Mouse (Mus musculus) CH12.LX (cell line): ENCODE measurements around the gene Fzd5. TPM values are rescaled to one million over a fixed set of nuclear protein-coding genes. Genes with fewer than 3 reads are reported as not detected.

Experiments
- DNase-seq: peaks from one replicate; pipeline ENCODE4 v3.0.0-alpha.2; 2013; ENCODE audit errors: extremely low read depth
- H3K27ac ChIP-seq: 2 replicates; pipeline ENCODE4 v1.5.1; 2012; ENCODE audit warnings: low read depth, mild to moderate bottlenecking, control low read depth, moderate library complexity; ENCODE audit not compliant: insufficient read depth
- H3K27me3 ChIP-seq: replicated peaks from 2 replicates; pipeline ENCODE3; 2012; ENCODE audit warnings: inconsistent platforms
- H3K36me3 ChIP-seq, 2 experiments: replicated peaks in 1 of 2; 2 replicates each; pipeline versions ENCODE3 to v1.6.1; 2012; ENCODE audit warnings: inconsistent platforms in 1 of 2, low read length in 1 of 2, mild to moderate bottlenecking in 1 of 2, mixed read lengths in 1 of 2, moderate library complexity in 1 of 2; ENCODE audit not compliant: control insufficient read depth in 1 of 2, insufficient read depth in 1 of 2
- H3K4me1 ChIP-seq, 2 experiments: 2 replicates each; pipeline ENCODE4 v1.6.1; 2012; ENCODE audit warnings: inconsistent platforms in 1 of 2, moderate library complexity in 1 of 2; ENCODE audit not compliant: insufficient read depth in 2 of 2, control insufficient read depth in 1 of 2
- H3K4me2 ChIP-seq: 2 replicates; pipeline ENCODE4 v1.6.1; 2012; ENCODE audit warnings: low read depth, mild to moderate bottlenecking, control low read depth; ENCODE audit not compliant: poor library complexity, insufficient read depth, severe bottlenecking
- H3K4me3 ChIP-seq, 3 experiments: fragments of 150-350 bp in 1 of 3; sonication (generic) in 1 of 3; replicated peaks in 1 of 3; 2 replicates each; pipeline versions ENCODE3 to v1.5.1; 2011 to 2012; ENCODE audit warnings: low read depth in 2 of 3, low read length in 2 of 3, mild to moderate bottlenecking in 2 of 3, moderate library complexity in 2 of 3, control low read depth in 1 of 3, improper control_type of control experiment in 1 of 3, inconsistent platforms in 1 of 3, mixed read lengths in 1 of 3; ENCODE audit not compliant: poor library complexity in 1 of 3
- H3K79me2 ChIP-seq: replicated peaks from 2 replicates; pipeline ENCODE4 v1.6.1; 2012; ENCODE audit warnings: mild to moderate bottlenecking, moderate library complexity; ENCODE audit not compliant: control insufficient read depth, poor library complexity, insufficient read depth, severe bottlenecking; ENCODE audit errors: extremely low read depth
- H3K9ac ChIP-seq: 2 replicates; pipeline ENCODE4 v1.6.1; 2012; ENCODE audit warnings: low read depth, mild to moderate bottlenecking, control low read depth, moderate library complexity; ENCODE audit not compliant: insufficient read depth
- H3K9me3 ChIP-seq: replicated peaks from 2 replicates; pipeline ENCODE3; 2012; ENCODE audit warnings: low read length, inconsistent platforms, mixed read lengths
- BHLHE40 ChIP-seq: IDR thresholded peaks from 2 replicates; pipeline ENCODE4 v1.6.1; 2011; ENCODE audit warnings: mild to moderate bottlenecking, low read depth, low read length, improper control_type of control experiment
- CHD1 ChIP-seq: IDR thresholded peaks from 2 replicates; pipeline ENCODE4 v1.6.1; 2012; ENCODE audit warnings: low read depth, low read length, improper control_type of control experiment, inconsistent platforms
- CTCF ChIP-seq, 2 experiments: IDR thresholded peaks in 1 of 2; conservative IDR thresholded peaks in 1 of 2; 2 replicates each; pipeline ENCODE4 v1.5.1; 2011 to 2012; ENCODE audit warnings: low read depth in 2 of 2, low read length in 2 of 2, improper control_type of control experiment in 1 of 2, inconsistent platforms in 1 of 2, mild to moderate bottlenecking in 1 of 2, moderate library complexity in 1 of 2
- E2F4 ChIP-seq: IDR thresholded peaks from 2 replicates; pipeline ENCODE4 v1.6.1; 2011; ENCODE audit warnings: low read depth, low read length, improper control_type of control experiment; ENCODE audit not compliant: insufficient replicate concordance
- EP300 ChIP-seq: IDR thresholded peaks from 2 replicates; pipeline ENCODE4 v1.6.1; 2011; ENCODE audit warnings: low read length, improper control_type of control experiment
- GABPA ChIP-seq: IDR thresholded peaks from 2 replicates; pipeline ENCODE4 v1.6.1; 2012; ENCODE audit warnings: low read depth, low read length, improper control_type of control experiment, inconsistent platforms; ENCODE audit not compliant: insufficient replicate concordance
- HCFC1 ChIP-seq: IDR thresholded peaks from 2 replicates; pipeline ENCODE4 v1.6.1; 2012; ENCODE audit warnings: low read depth, mild to moderate bottlenecking, inconsistent platforms, low read length, improper control_type of control experiment
- JUN ChIP-seq: IDR thresholded peaks from 2 replicates; pipeline ENCODE4 v1.6.1; 2011; ENCODE audit warnings: low read depth, mild to moderate bottlenecking, low read length, improper control_type of control experiment, moderate library complexity; ENCODE audit not compliant: insufficient read depth
- JUND ChIP-seq: conservative IDR thresholded peaks from 2 replicates; pipeline ENCODE4 v1.6.1; 2011; ENCODE audit warnings: low read depth, low read length, improper control_type of control experiment
- MAFK ChIP-seq: IDR thresholded peaks from 2 replicates; pipeline ENCODE4 v1.6.1; 2011; ENCODE audit warnings: low read length, improper control_type of control experiment; ENCODE audit not compliant: insufficient replicate concordance
- NELFE ChIP-seq: IDR thresholded peaks from 2 replicates; pipeline ENCODE4 v1.6.1; 2011; ENCODE audit warnings: low read depth, low read length, improper control_type of control experiment
- NRF1 ChIP-seq: IDR thresholded peaks from 2 replicates; pipeline ENCODE4 v1.6.1; 2014; ENCODE audit warnings: low read depth, mild to moderate bottlenecking, inconsistent platforms, low read length, improper control_type of control experiment, moderate library complexity
- PAX5 ChIP-seq: IDR thresholded peaks from 2 replicates; pipeline ENCODE4 v1.6.1; 2012; ENCODE audit warnings: low read length, inconsistent platforms, mixed read lengths
- POLR2AphosphoS2 ChIP-seq: IDR thresholded peaks from 2 replicates; pipeline ENCODE4 v1.6.1; 2011; ENCODE audit warnings: low read depth, low read length, improper control_type of control experiment
- RCOR1 ChIP-seq: conservative IDR thresholded peaks from 2 replicates; pipeline ENCODE4 v1.6.1; 2012; ENCODE audit warnings: low read depth, mild to moderate bottlenecking, inconsistent platforms, low read length, improper control_type of control experiment
- SIN3A ChIP-seq: IDR thresholded peaks from 2 replicates; pipeline ENCODE4 v1.6.1; 2012; ENCODE audit warnings: low read length, improper control_type of control experiment, inconsistent platforms
- TCF12 ChIP-seq: IDR thresholded peaks from 2 replicates; pipeline ENCODE4 v1.6.1; 2014; ENCODE audit warnings: low read depth, mild to moderate bottlenecking, inconsistent platforms, low read length, improper control_type of control experiment
- UBTF ChIP-seq: IDR thresholded peaks from 2 replicates; pipeline ENCODE4 v1.6.1; 2012; ENCODE audit warnings: low read depth, mild to moderate bottlenecking, inconsistent platforms, low read length, improper control_type of control experiment, moderate library complexity
- USF1 ChIP-seq: IDR thresholded peaks from 2 replicates; pipeline ENCODE4 v1.6.1; 2014; ENCODE audit warnings: low read depth, mild to moderate bottlenecking, inconsistent platforms, low read length, improper control_type of control experiment
- ZC3H11A ChIP-seq: IDR thresholded peaks from 2 replicates; pipeline ENCODE4 v1.6.1; 2012; ENCODE audit warnings: low read depth, mild to moderate bottlenecking, inconsistent platforms, low read length, improper control_type of control experiment
- ZKSCAN1 ChIP-seq: IDR thresholded peaks from 2 replicates; pipeline ENCODE4 v1.6.1; 2012; ENCODE audit warnings: low read depth, inconsistent platforms, low read length, improper control_type of control experiment, borderline replicate concordance
- ZMIZ1 ChIP-seq: IDR thresholded peaks from 2 replicates; pipeline ENCODE4 v1.6.1; 2012; ENCODE audit warnings: low read depth, mild to moderate bottlenecking, inconsistent platforms, low read length, improper control_type of control experiment
- ZNF384 ChIP-seq: IDR thresholded peaks from 2 replicates; pipeline ENCODE4 v1.6.1; 2012; ENCODE audit warnings: low read depth, low read length, improper control_type of control experiment, inconsistent platforms
- dilution Hi-C: fragments of 300-500 bp; cut with MboI; formaldehyde crosslinking; loops from 2 replicates; pipeline ENCODE4 v1.14.3; 2020; ENCODE audit warnings: low sequenced_read_pairs; ENCODE audit not compliant: extremely low pct_unique_long_range_greater_than_20kb, extremely low pct_ligation_motif_present
- in situ Hi-C: fragments of 300-500 bp; cut with MboI; formaldehyde crosslinking; loops from 3 replicates; pipeline ENCODE4 v1.14.3; 2019; ENCODE audit warnings: low sequenced_read_pairs, low pct_ligation_motif_present, low pct_unique_long_range_greater_than_20kb, mixed read lengths
- polyA plus RNA-seq: library from polyadenylated mRNA; unstranded; fragments of >175 nt; gene quantifications from 2 replicates; pipeline ENCODE4 v1.2.1, GENCODE M21; 2012; ENCODE audit warnings: low read depth; ENCODE audit not compliant: insufficient read length
- total RNA-seq, 2 experiments: library from RNA; depleted of rRNA; stranded (reverse); fragments of 300-350 nt in 1 of 2; fragments of >200 nt in 1 of 2; gene quantifications; 2 replicates each; pipeline ENCODE4 v1.2.3; 2012 to 2014

The Fzd5 gene
- total and polyA plus RNA-seq, 3 experiments = 0.40 to 1.1 (median 0.47) TPM

GRCm38 (mm10) chr1:64756640-64757030 lies 19.1 kb upstream of the Fzd5 start:
- no peak for TF ChIP-seq TCF12
- TF ChIP-seq ZKSCAN1 = no peak
- no peak for TF ChIP-seq E2F4
- no peak for TF ChIP-seq UBTF
- TF ChIP-seq RCOR1 = no peak
- no peak for TF ChIP-seq ZC3H11A
- TF ChIP-seq CHD1 = no peak
- TF ChIP-seq CTCF (conservative IDR thresholded peaks at IDR 0.05 in 1 of 2, IDR thresholded peaks at IDR 0.05 in 1 of 2; ENCODE audit: low read depth in 2 of 2, low read length in 2 of 2) = no peak
- no peak for TF ChIP-seq POLR2AphosphoS2
- no peak for TF ChIP-seq USF1
- no peak for TF ChIP-seq ZMIZ1
- TF ChIP-seq MAFK = no peak
- TF ChIP-seq NRF1 = no peak
- no peak for TF ChIP-seq EP300
- Histone ChIP-seq H3K4me2 (no peak overlapping the region), H3K36me3 (no peaks in the 10 kb centered on the region), H3K79me2 (no peaks in the 10 kb centered on the region), H3K4me3 (no peak overlapping the region), H3K27ac (no peak overlapping the region), H3K4me1 (no peaks in the 10 kb centered on the region), H3K9ac (no peak overlapping the region), H3K27me3 (peaks cover 2% of the 10 kb centered on the region), H3K9me3 (no peaks in the 10 kb centered on the region)
- in situ Hi-C loops (no loop called here), dilution Hi-C loops (no loop called here)
- DNase-seq = no peak

DNA sequence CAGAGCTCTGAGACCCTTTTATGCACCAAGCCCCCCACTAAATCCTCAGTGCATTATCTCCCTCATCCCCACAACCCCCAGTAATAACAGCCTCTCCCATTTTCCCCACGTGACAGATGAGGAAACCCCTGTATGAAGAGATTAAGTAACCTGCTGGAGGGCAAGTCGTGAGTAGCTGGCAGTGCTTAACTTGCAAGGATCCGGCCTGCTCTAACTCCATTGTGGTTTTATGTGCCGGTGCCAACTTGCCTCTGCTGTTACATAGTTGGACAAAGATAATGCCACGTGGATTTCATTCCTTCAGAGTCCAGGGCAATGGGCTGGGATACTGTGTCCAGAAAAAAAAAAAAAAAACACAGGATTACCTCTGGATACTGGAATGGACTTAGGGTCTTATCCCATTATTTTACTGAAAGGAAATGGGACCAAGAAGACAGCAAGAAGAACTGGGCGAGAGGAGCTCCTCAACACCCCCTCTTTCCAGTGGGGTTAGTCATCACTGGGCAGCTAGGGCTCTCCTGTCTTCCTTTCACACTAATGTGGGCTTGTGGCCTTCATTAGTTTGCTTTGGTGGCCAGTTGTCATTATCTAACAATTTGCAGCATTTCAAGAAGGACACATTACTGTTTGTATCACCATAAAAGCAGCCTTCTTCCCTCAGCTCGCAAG lies 18.6 kb upstream of the Fzd5 start:
- Histone ChIP-seq H3K4me2 (no peak overlapping the region), H3K27me3 (peaks cover 2% of the 10 kb centered on the region), H3K9ac (no peak overlapping the region), H3K27ac (no peak overlapping the region), H3K9me3 (no peaks in the 10 kb centered on the region), H3K79me2 (no peaks in the 10 kb centered on the region), H3K4me3 (no peak overlapping the region), H3K36me3 (no peaks in the 10 kb centered on the region), H3K4me1 (no peaks in the 10 kb centered on the region)
- dilution Hi-C loops (no loop called here), in situ Hi-C loops (no loop called here)
- no peak for DNase-seq
- TF ChIP-seq JUN (no peak), HCFC1 (no peak), MAFK (no peak), ZKSCAN1 (no peak), CTCF (conservative IDR thresholded peaks at IDR 0.05 in 1 of 2, IDR thresholded peaks at IDR 0.05 in 1 of 2; ENCODE audit: low read depth in 2 of 2, low read length in 2 of 2) (no peak), PAX5 (no peak), ZNF384 (no peak), BHLHE40 (no peak), JUND (no peak), NELFE (no peak), GABPA (no peak), UBTF (no peak), SIN3A (no peak), ZMIZ1 (no peak)
